Mouse (Mus musculus): Measurements from ENCODE around the gene Prcp.

Prcp gene

DNA sequence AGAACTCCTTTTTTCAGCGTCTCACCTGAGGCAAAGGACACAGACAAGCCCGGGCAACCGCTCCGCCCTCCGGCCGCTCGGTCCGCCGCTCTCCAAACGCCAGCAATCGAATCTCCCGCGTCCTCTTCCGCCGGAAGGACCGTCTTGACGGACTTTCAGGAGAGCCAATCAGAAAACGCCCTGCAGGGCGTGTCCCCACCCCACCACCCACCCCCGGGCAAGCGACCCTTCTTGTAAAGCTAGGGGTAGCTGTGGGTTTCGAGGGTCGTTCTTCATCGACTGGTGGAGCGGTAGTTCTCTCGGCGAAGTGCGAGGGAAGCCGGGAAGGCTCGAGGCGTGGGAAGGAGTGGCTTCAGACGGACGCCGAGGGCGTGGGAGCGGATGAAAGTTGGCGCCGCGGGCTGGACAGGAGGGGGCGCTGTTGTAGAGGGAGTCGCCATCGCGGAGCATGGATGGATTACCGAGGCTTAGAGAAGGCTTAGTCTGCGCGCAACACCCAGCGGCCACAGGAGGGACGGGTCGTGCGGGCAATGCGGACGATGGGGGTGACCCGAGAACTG lies at the start of gene Prcp, which contains the start of gene Ddias:
Prcp (plus strand) TSS at position 355 of the 560 bp plus-strand sequence.
Ddias (minus strand) TSS at position 132 of the 560 bp plus-strand sequence.
- in situ Hi-C loops (cut with MboI; ENCODE audit: low sequenced_read_pairs): loop anchor here (25.0 kb wide), 1 partner anchor 762 kb away; no protein-coding TSS in a partner anchor

DNA sequence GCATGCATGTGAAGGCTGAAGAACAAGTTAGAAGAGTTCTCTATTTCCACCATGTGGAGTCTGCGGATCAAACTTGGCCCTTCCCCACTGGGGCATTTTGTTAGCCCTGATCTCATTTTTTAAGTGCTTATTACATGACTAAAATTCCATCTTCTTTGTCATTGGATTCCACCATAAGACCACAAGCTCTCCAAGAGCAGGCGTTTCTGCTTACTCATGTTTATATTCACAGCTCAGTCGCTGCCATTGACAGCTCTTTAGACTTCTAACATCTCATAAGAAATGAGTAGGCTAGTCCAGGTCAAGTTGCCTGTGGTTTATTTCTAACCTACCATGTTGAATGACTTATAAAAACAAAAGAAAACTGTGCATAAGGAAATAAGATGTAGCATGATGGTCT lies 48.0 kb upstream of the Prcp start:
- in situ Hi-C loops (cut with MboI; ENCODE audit: low sequenced_read_pairs): no loop called here

DNA sequence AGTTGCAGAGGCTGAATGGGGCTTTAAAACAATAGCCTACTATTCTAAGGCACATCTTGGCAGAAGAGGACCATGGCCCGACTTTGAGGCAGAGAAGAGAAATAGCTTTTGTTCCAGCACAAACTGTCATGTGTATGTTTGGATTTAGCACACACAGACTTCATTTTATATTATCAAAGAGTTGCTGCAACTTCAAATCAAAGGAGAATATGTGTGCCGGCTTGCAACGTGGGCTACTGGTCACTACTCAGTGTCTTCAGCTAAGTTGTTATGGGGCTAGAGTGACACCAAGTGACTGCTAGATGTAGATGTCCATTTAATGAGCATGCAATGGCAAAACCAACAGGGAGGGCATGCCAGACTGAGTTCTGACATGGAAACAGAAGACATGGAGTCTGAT lies 46.3 kb upstream of the Prcp start:
- in situ Hi-C loops (cut with MboI; ENCODE audit: low sequenced_read_pairs): no loop called here

DNA sequence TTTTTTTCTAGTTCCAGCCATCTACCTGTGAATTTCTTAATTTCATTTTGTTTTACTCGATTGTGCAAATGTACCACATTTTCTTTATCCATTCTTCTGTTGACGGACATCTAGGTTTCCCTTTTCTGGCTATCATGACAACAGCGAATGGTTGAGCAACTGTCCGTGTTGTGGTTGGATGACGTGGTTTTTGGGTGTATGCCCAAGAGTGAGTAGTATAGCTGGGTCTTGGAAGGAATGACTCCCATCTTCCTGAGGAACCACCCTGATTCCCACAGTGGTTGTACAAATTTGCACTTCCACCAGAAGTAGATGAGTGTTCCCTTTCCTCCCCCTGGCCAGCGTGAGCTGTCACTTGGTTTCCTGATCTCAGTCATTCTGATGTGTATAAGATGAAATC lies 41.9 kb upstream of the Prcp start:
- in situ Hi-C loops (cut with MboI; ENCODE audit: low sequenced_read_pairs): loop anchor here (10.0 kb wide), 1 partner anchor 178 kb away; no protein-coding TSS in a partner anchor

DNA sequence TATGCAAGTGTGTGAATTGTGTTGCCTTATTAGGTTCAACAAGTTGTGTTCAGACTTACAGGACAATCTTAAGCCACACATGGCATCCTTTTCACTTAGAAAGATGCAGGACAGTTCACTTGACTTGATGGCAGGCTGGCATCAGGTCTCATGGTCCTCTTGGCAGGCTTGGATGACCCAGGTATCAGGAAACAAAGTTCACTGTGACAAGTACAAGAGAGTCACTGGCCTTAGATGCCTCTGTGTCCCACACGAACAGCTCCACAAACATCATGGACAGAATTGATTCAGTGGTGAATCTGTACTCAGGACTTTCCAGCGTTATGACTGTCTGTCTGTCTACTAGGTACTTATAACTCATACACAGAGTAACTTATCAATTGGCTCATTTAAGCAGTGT lies 39.9 kb upstream of the Prcp start:
- in situ Hi-C loops (cut with MboI; ENCODE audit: low sequenced_read_pairs): loop anchor here (10.0 kb wide), 1 partner anchor 180 kb away; no protein-coding TSS in a partner anchor

DNA sequence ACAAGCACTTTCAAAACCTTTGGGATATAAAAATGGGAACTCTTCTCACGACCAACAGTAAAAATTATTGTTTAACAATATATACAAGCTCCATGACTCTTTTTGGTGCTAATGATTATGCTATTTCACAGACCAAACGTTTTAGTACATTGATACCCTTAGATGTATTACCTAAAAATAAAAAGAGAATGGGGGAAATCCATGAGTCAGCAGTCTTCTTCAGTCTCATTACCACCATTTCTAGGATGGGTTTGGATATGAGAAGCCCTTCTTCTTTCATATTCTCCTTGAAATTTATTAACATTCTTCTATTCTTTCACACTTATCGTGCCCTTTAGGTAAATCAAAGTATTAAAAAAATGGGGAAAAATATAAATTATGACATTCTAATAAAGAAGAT lies 37.8 kb upstream of the Prcp start:
- in situ Hi-C loops (cut with MboI; ENCODE audit: low sequenced_read_pairs): loop anchor here (10.0 kb wide), 1 partner anchor 182 kb away; no protein-coding TSS in a partner anchor

DNA sequence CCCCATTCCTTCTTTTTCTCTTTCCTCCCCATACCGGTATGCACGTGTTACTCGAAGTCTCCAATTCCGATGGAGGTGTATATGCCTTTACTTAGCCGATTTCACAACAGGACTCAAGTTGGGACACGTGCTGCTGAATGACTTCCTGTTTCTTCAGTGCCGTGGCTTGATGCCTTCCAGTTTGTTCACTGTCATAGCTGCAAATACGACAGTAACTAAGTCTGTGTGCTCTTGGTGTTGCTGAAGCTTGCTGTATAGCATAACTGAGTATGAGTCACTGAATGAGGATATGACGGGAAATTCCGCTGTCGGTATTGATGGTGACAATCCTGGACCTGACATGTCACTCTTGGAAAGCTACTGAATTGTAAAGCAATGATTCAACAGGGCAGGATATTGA lies 37.0 kb upstream of the Prcp start:
- in situ Hi-C loops (cut with MboI; ENCODE audit: low sequenced_read_pairs): loop anchor here (10.0 kb wide), 1 partner anchor 182 kb away; no protein-coding TSS in a partner anchor

DNA sequence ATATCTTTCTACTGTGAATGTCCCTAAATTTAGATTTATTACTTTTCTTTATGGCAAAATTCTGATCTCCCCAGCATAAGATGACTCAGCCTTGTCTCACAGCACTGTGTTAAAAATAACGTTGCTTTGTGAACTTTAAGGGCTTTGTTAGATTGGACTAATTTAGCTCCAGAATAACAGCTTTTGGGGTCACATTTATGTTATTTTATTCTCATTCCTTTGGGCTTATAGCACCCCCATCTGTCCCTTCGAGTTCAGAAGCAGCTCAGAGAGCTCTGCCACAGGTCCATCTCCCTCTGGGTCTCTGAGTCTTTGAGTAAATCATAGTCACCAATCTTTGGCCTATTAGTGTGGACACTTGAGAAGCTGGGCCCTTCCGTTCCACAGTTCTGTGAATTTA lies 36.4 kb upstream of the Prcp start:
- in situ Hi-C loops (cut with MboI; ENCODE audit: low sequenced_read_pairs): loop anchor here (10.0 kb wide), 1 partner anchor 183 kb away; no protein-coding TSS in a partner anchor

DNA sequence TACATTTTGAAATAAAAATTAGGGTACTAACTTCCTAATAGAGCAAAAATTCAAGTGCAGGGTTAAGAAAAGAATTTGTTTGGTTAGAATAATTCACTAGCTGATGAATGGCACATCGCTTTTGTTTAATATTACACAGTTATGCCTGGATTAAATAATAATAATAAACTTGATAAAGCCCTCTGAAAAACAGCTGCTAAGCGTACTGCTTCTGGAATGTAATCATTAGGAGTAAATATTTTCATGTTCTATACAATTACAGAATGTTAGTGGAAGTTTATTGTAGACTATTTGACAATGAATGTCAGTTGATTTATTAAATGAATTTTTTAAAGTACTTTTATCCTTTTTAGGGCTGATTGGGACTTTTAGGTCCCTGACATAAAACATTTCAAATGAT lies 32.0 kb upstream of the Prcp start:
- in situ Hi-C loops (cut with MboI; ENCODE audit: low sequenced_read_pairs): no loop called here

DNA sequence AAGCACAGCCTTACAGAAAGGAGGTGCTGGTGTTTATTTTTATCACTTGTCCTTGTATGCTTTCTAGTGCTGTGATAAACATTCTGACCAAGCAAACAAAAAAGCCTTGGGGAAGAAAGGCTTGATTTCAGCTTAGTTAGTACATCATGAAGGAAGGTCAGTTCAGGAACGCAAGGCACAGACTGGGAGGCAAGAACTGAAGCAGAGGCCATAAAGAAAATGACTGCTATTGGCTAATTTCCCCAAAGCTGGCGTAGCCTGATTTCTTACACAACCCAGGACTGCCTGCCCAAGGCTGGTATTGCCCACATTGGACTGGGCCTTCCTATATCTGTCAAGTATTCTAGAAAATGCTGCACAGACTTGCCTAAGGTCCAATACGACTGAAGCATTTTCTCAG lies 26.0 kb upstream of the Prcp start:
- in situ Hi-C loops (cut with MboI; ENCODE audit: low sequenced_read_pairs): no loop called here

DNA sequence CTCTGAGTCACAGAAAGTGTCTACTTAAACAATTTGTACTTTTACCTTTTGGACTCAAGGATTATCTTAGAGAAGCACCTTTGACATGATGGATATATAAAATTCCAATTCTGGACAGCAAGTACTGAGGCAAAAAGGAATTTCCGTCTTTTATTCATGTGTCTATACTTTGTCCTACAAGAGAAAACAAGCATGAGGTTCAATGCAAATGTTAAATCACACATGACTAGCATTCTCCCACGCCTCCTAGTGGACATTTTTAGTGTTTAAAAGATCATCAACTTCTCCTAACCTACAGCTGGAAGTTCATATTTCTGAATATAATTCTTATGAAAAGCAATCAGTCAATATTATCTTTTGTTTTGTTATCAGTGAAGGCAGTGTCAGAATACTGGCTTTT lies 7.7 kb upstream of the Prcp start:
- in situ Hi-C loops (cut with MboI; ENCODE audit: low sequenced_read_pairs): loop anchor here (10.0 to 25.0 kb wide), 2 partner anchors 232 to 754 kb away; partner anchors contain the start of gene Ankrd42

DNA sequence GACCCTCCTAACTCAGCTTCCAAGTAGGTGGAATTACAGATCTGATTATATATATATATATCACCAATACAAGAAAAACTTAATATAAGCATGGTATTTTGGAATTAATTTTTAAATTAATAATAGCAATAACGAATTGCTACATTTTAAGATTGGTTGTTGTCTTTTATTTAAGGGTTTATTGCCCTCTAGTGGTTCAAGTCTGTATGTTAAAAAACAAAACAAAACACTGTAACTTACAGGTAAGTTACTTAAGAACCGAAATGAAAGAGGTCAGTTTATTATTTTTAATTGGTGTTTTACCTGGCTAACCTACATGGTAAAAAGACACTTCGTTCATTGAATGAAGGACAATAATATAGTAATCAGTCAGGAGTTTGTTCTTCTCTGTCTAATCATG lies 4.1 kb upstream of the Prcp start:
- in situ Hi-C loops (cut with MboI; ENCODE audit: low sequenced_read_pairs): loop anchor here (25.0 kb wide), 1 partner anchor 758 kb away; no protein-coding TSS in a partner anchor

DNA sequence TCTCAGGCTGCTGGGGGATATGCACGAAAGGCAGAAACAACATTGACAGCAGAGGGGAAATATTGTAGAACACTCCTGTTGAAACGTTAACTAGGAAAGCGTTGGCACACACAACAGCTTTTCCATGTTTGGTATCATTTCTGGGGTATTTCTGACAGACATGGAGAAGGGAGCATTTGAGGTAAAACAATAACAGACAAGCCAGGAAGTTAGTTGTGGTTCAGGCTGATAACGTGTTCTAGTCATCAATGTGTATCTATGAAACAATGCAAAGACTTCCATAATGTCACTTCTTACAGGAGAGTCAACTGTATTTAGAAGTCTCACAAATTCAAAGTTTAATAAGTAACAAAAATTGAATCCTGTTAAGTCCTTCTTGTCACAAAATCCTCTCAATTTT lies 2.7 kb upstream of the Prcp start:
- in situ Hi-C loops (cut with MboI; ENCODE audit: low sequenced_read_pairs): loop anchor here (25.0 kb wide), 1 partner anchor 759 kb away; no protein-coding TSS in a partner anchor

DNA sequence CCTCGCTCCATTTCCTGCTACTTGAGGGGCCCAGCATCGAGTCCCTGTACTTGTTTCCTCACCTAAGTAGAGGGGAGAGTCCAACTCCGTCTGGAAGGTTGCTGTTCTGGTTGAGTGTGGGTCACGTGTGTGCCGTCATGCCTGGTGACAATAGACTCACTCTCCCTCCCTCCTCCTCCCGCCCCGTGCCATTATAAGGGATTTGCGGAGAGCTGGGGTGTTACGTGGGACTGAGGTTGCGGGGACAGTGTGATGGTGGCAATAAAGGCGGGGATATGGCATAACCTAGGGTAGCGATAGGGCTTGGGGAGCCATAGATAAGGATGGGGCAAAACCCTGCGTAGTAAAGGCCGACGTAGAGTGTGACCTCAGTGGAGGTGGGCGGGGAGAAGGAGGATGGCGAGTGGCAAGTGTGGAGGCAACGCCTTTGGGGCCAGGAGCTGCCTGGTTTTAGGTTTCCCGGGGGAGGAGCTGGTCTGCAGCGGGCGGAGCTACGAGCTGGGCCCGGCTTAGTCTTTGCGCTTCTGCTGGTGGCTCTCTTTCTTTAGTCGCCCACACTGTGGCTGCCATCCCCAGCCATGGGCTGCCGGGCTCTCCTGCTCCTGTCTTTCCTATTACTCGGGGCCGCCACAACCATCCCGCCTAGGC lies 615 bp downstream of the Prcp start:
- in situ Hi-C loops (cut with MboI; ENCODE audit: low sequenced_read_pairs): loop anchor here (25.0 kb wide), 1 partner anchor 763 kb away; no protein-coding TSS in a partner anchor

DNA sequence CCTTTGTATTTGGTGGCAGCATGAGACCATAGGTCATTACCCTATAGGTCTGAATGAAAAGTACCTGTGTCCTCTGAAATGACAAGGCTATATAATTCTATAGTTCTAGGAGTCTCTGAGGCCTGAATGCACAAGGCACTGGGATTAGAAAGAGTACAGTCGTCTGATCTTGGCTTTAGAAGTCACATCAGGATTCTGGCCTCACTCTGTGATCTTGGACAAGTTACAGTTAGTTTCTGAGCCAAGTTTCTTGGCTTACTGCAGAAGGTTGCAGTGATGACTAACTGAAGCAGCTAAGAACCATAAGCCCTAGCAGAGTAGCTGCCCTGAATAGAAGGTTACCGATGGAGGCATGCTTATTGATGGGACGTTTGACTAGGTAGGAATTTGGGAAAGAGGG lies 1.8 kb downstream of the Prcp start:
- in situ Hi-C loops (cut with MboI; ENCODE audit: low sequenced_read_pairs): no loop called here

DNA sequence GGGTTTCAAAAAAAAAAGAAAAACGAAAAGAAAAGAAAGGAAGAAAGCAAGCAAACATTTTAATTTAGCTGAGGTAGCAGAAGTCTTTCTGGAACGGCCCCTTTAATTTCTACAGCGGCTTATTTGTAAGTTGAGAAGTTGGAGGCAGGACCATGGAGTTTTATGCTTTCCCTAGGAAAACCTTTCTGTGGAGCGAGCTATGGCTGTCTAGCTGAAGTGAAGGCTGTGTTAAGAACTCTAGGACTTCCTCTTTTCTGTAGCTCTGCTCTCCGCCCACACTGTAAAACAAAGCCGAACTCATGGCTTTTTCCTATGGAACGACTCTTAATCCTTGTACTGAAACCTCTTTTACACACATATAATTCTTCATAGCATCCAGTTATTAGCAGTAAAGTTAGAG lies 2.3 kb downstream of the Prcp start:
- in situ Hi-C loops (cut with MboI; ENCODE audit: low sequenced_read_pairs): no loop called here

DNA sequence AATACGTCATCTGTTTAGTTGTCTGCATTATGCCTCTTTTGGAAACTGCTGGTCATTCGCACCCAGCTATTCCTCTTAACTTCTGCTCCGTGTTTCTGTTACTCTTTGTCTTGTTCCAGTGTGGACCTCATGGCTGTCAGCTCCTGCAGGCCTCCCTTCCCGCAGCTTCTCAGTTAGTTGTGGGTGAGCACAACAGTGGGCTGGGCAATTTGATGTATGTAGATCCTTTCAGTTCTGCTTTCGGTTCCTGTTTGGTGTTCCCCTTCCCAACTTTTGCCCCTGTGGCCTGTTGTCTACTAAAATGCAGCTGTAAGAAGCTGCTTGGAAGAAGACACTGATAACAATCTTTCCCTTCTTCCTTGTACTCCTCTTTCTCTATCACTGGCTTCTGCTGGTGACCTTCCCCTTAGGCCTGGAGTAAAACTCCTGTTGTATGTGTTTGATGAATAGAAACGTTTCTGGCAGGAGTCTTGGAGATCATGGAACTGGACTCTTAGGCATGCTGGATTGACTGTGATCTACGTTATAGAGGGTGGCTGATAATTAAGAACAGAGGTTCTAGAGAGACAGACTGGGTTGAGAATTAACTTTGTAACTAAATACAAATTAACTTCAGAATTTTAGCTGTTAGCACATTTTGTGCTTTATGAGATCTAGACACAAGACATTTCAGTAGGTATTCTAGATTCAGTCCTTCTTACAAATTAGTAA lies 4.5 kb downstream of the Prcp start:
- in situ Hi-C loops (cut with MboI; ENCODE audit: low sequenced_read_pairs): no loop called here

DNA sequence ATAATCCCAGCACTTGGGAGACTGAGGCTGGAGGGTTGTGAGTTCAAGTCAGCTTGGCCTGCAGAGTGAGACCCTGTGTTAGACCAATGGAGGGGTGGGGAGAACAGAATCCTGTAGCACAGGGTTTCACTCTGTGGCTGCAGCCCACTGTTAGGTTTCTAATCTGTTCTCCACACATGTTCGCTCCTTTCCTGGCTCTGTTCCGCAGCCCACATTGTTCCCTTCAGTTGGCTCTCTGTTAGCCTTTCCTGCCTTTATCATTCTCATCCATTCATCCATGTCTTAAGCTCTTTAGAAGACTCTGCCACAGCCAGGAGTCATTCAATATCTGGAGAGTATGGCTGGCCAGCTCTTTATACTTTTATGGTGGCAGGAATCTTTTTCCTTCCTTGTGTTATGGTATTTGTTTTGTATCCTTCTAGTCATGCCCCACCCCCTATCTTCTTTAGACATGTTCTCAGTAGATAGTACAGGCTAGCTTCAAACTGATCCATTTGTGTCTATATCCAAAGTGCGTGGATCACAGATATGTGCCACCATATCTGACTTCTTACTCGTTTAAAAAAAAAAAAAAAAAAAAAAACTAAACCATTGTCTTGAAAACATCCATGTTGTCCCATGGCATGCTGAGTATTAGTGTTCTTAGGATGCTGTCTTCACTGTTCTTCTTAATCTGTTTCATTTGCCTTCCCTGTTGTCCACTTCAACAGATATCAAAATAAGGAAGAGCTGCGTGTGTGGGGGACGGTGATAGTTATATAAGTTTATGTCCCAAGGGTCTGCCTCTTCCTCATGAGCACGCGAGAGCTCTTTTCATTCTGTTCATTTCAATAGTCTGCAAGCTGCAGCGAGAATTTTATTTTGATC lies 9.8 kb downstream of the Prcp start:
- in situ Hi-C loops (cut with MboI; ENCODE audit: low sequenced_read_pairs): no loop called here

DNA sequence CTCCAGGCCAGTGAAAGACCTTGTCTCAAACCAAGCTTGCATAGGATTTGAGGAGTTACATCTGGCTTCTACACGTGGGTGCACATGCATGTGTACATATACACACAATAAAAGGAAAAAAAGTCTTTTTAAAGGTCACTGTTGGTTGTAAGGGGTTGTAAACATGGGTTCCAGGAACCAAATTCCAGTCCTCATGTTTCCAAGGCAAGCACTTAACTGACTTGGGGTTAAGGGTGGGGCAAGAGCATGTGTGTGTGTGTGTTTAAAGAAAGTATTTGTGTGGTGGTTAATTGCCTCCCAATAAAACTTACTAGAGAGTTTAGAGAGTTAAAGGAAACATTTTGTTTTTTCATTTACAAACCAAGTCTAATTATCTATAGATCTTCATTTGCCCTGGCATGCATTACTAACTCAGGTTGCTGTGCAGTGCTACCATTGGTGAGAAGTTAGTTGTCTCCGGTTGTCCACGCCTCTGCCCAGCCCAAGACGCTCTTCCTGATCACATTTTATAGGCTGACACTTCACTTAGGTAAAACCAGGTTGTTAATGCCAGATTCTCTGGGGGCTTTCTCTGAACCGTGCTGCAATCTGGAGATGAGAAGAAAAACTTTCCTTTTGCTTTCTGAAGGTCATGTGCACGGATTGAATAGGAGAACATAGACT lies 10.9 kb downstream of the Prcp start:
- in situ Hi-C loops (cut with MboI; ENCODE audit: low sequenced_read_pairs): no loop called here

DNA sequence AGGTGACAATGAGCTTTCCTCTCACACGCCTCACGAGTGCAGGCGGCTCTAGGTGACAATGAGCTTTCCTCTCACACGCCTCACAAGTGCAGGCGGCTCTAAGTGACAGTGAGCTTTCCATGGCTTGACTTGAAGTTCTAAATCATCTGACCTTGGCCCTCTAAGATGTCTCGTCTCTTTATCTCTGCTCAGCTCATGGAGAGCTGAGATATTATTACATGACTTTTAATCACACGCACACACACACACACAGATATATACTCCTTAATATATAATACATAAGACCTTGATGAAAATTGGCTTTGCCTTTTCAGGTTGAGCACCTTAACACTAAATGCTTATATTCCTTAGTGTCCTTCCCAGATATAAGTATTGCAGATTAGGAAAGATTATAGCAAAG lies 12.5 kb downstream of the Prcp start:
- in situ Hi-C loops (cut with MboI; ENCODE audit: low sequenced_read_pairs): no loop called here
